22 mouse cellular contexts compared by ENCODE assay signal in the genomic region with DNA sequence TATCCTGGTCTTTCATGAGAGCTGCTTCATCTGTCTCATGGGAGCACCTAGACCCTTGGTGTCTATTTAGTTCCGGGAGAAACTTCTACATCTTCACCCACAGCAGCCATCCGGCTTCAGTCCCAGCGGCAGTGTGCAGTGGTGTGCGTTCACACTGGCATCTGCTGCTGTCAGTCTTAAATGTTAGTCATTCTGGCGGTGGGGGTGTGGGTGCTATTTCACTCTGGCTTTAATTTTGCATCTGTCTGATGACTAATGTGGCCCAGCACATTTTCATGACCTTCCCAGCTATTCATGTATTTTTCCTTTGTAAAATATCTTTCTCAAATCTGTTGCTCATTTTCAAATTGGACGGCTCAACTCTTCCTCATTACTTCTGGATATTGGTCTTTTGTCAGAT. TPM values are rescaled to one million over a fixed set of nuclear protein-coding genes. Genes with fewer than 3 reads are reported as not detected.
DNase-seq lines count a peak whose midpoint lies in the region; ATAC-seq lines count a peak whose summit lies in the region.
"Had no signal": no experiment of that assay in that cellular context is flagged by ENCODE, and none has a peak within 500 bp of the region (broad histone marks: within the 10 kb centered on the region; RNA-seq: fewer than 3 reads in every experiment).

No protein-coding gene starts in this region.

- H3K4me1 ChIP-seq in embryonic facial prominence, embryonic 15.5 days: peaks cover 48% of the 10 kb centered on the region
- peaks cover 20% of the 10 kb centered on the region for H3K4me1 ChIP-seq in intestine, embryonic 16.5 days (ENCODE audit: control insufficient read depth, insufficient read depth, low read length)

- H3K36me3 ChIP-seq in embryonic facial prominence, embryonic 15.5 days: 0 out of 2 replicates have a peak, but pooled peaks cover 3% of the 10 kb centered on the region
- no peaks in the 10 kb centered on the region for H3K36me3 ChIP-seq in intestine, embryonic 16.5 days (ENCODE audit: control insufficient read depth, insufficient read depth, low read length)
- H3K36me3 ChIP-seq: G1E; hindbrain, embryonic 13.5 days had no signal

- H3K4me2 ChIP-seq in embryonic facial prominence, embryonic 15.5 days (replicated peaks): no peak overlapping the region
- no peak overlapping the region for H3K4me2 ChIP-seq in intestine, embryonic 16.5 days (ENCODE audit: low read depth, low read length)
- H3K4me2 ChIP-seq: hindbrain, embryonic 13.5 days had no signal

- no peak overlapping the region for H3K9ac ChIP-seq in embryonic facial prominence, embryonic 15.5 days
- H3K9ac ChIP-seq in intestine, embryonic 16.5 days (ENCODE audit: low read depth, low read length): no peak overlapping the region
- H3K9ac ChIP-seq: forebrain, postnatal 0 days; hindbrain, embryonic 13.5 days had no signal

- intact Hi-C loops in heart, postnatal 36 days (cut with DNase I): no loop called here

- H3K9me3 ChIP-seq in embryonic facial prominence, embryonic 15.5 days (replicated peaks): no peaks in the 10 kb centered on the region
- no peaks in the 10 kb centered on the region for H3K9me3 ChIP-seq in intestine, embryonic 16.5 days (ENCODE audit: control insufficient read depth, low read length)
- H3K9me3 ChIP-seq: G1E; heart, embryonic 10.5 days; hindbrain, embryonic 13.5 days had no signal

- DNase-seq in CD4-positive, CD25-positive, alpha-beta regulatory T cell, adult 2 months (ENCODE audit: low read depth, low spot score): peak; percentile 40
- peak; percentile 39 for DNase-seq in right cerebral cortex, adult 18-20 months
- no peak for DNase-seq in right cerebral cortex, postnatal 4 days
- DNase-seq in heart, postnatal 36 days: no peak
- DNase-seq: cerebellum, adult 11 months; cerebellum, postnatal 14 days; forebrain, postnatal 0 days; heart, postnatal 10 days; kidney, adult 11 months; kidney, postnatal 36 days; layer of hippocampus, adult 9-11 months; lung, postnatal 14 days; thymus, postnatal 14 days had no signal

- 44% methylated on average over 6 of the region's 6 CpGs for WGBS in embryonic facial prominence, embryonic 15.5 days
- 86% methylated on average over 6 of the region's 6 CpGs for WGBS in intestine, embryonic 16.5 days

- peak overlapping the region; percentile 52; the same call in 1 of the 2 replicates for H3K27ac ChIP-seq in embryonic facial prominence, embryonic 15.5 days (replicated peaks)
- H3K27ac ChIP-seq in intestine, embryonic 16.5 days (ENCODE audit: low read length): no peak overlapping the region
- H3K27ac ChIP-seq: heart, embryonic 10.5 days; hindbrain, embryonic 13.5 days; stomach, postnatal 0 days had no signal

- H3K4me3 ChIP-seq in embryonic facial prominence, embryonic 15.5 days (replicated peaks): no peak overlapping the region
- no peak overlapping the region for H3K4me3 ChIP-seq in intestine, embryonic 16.5 days (ENCODE audit: low read length)
- H3K4me3 ChIP-seq: heart, embryonic 10.5 days; hindbrain, embryonic 13.5 days had no signal

- no peak for ATAC-seq in CD4-positive, CD25-positive, alpha-beta regulatory T cell, adult 4 months
- no peak for ATAC-seq in embryonic facial prominence, embryonic 15.5 days (ENCODE audit: insufficient number of reproducible peaks, low FRiP score, low TSS enrichment, low read depth)
- no peak for ATAC-seq in intestine, embryonic 16.5 days
- no peak for ATAC-seq in megakaryocyte progenitor cell, adult 5-6 weeks (replicated peaks; ENCODE audit: poor library complexity)
- ATAC-seq: forebrain, postnatal 0 days; midbrain, embryonic 16.5 days had no signal

- H3K27me3 ChIP-seq in embryonic facial prominence, embryonic 15.5 days: no peaks in the 10 kb centered on the region
- H3K27me3 ChIP-seq in intestine, embryonic 16.5 days (replicated peaks; ENCODE audit: control insufficient read depth, insufficient read depth, low read length): no peaks in the 10 kb centered on the region

RNA-seq across cellular contexts. Expression of a gene that starts 40.2 kb away (rescaled TPM):
- 100 to 1,000 TPM; 277 to 424 TPM for polyA plus RNA-seq in CD4-positive, CD25-positive, alpha-beta regulatory T cell, adult 4 months (2017; shearing (Covaris generic))
- 150 and 157 TPM in 2 replicates for polyA plus RNA-seq in embryonic facial prominence, embryonic 15.5 days (2015; fragmentation: Nextera tagmentation; extraction: Ambion mirVana)
- polyA plus RNA-seq in intestine, embryonic 16.5 days (2015; fragmentation: Nextera tagmentation; extraction: Ambion mirVana): 183 and 191 TPM in 2 replicates
- total RNA-seq in megakaryocyte progenitor cell, adult 5-6 weeks (2015): 73.7 and 81.7 TPM in 2 replicates
- total RNA-seq in megakaryocyte progenitor cell, adult 5-6 weeks (2017): 140 and 159 TPM in 2 replicates
- 10 to 100 TPM; 28.6 to 37.1 TPM for total RNA-seq in heart, postnatal 36 days (2021)

Comparison
In these comparisons a context has a peak if more than half of its experiments do, and no peak if none do; other contexts are left out.
1. DNase-seq: peak in CD4-positive, CD25-positive, alpha-beta regulatory T cell, adult 2 months (single experiment) and right cerebral cortex, adult 18-20 months (single experiment); none in right cerebral cortex, postnatal 4 days (single experiment) and heart, postnatal 36 days (0 of 2).